Mouse (Mus musculus): Measurements from ENCODE around the gene Olfr68.
"Not testable (repeated sequence)": the region's sequence is repeated elsewhere in the genome, so short reads cannot be mapped to it uniquely, and the experiment has no call there.

The Olfr68 gene

GRCm38 (mm10) chr7:103779598-103779997 is at the start of gene Olfr68:
Gene Olfr68 (minus strand): TSS chr7:103779698.
- DNase-seq (ENCODE audit: low spot score in 2 of 2), result no peak

- no peak for DNase-seq (ENCODE audit: low spot score in 2 of 2)
These were observed 48.3 kb upstream of the Olfr68 start, which contains the start of gene Hbb-bs for GRCm38 (mm10) chr7:103827808-103828207. Gene Hbb-bs (minus strand): TSS chr7:103828096.

GRCm38 (mm10) chr7:103827139-103827538 is 47.6 kb upstream of the Olfr68 start:
- DNase-seq (ENCODE audit: low spot score in 2 of 2), result not testable (repeated sequence)

DNA sequence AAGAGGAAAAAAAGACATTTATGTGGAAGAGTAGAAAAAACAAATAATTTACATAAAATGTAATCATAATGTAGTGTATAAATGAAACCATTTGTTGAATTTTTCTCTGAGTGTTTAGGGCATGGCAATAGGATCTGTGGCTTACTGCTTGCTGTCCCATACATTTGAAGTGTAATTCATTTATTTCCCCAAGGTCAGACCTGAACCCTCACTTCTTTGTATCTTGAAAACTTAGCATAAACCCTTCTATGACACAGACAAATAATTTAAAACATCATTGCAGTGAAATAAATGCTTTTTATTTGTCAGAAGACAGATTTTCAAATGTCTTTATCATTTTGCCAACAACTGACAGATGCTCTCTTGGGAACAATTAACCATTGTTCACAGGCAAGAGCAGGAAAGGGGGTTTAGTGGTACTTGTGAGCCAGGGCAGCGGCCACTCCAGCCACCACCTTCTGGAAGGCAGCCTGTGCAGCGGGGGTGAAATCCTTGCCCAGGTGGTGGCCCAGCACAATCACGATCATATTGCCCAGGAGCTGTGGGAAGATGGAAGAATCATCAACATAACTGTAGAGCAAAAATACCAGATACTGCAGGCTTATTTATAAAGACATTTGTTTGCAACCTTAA is 46.9 kb upstream of the Olfr68 start:
- no peak for DNase-seq (ENCODE audit: low spot score in 2 of 2)

GRCm38 (mm10) chr7:103825536-103826254 is 46.2 kb upstream of the Olfr68 start:
- DNase-seq (ENCODE audit: low spot score in 2 of 2), result no peak

DNA sequence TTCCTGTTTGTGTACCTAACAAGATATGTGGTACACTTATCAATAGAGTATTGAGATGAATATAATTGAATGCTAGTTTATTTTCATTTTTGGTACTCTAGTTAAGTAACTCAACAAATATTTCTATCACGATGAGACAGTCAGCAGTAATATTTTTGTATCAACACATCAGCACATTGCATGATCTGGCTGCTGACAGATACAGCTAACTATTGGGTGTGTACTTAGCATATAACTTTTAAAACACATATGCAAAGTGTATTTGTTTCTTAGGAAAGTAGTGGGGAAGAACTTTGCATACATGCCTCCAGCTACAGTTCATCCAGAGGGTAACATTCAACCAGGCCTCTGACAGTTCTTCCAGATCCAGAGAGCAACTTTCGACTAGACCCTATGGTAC is 45.1 kb upstream of the Olfr68 start:
- no peak for DNase-seq (ENCODE audit: low spot score in 2 of 2)

DNA sequence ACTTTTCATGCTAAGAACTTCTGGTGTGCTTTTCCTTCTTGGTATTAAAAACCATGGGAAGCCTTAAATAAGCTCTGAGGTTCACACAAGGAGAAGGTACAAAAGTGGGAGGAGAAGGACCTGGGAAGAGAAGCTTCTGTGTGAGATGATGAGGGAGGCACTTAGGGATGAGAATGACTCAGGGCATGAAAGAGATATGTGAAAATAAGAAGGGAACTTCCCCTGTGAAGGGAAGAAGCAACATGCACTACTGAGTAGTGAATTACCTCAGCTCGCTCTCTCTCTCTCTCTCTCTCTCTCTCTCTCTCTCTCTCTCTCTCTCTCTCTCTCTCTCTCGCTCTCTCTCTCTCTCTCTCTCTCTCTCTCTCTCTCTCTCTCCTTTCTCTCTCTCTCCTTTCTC is 35.6 kb upstream of the Olfr68 start:
- not testable (repeated sequence) for DNase-seq (ENCODE audit: low spot score in 2 of 2)

DNA sequence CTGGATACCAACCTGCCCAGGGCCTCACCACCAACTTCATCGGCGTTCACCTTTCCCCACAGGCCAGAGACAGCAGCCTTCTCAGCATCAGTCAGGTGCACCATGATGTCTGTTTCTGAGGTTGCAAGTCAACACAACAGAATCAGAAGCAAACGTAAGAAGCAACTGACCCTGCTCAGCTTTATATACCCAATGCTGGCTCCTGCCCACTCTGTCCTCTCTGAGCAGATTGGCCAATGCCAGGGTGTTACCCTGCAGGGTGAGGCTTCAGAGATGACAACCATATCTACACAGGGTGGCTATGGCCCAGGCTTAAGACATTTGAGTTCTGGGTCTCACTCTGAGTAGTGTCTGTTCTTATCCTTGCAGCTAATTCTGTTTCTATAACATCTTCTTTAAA is 34.3 kb upstream of the Olfr68 start, which contains the start of gene Hbb-bt:
TSS of gene Hbb-bt (minus strand) at position 231 of the 400 bp plus-strand sequence.
- no peak for DNase-seq (ENCODE audit: low spot score in 2 of 2)

- DNase-seq (ENCODE audit: low spot score in 2 of 2), result not testable (repeated sequence)
These were observed 33.7 kb upstream of the Olfr68 start for GRCm38 (mm10) chr7:103813152-103813551.

DNA sequence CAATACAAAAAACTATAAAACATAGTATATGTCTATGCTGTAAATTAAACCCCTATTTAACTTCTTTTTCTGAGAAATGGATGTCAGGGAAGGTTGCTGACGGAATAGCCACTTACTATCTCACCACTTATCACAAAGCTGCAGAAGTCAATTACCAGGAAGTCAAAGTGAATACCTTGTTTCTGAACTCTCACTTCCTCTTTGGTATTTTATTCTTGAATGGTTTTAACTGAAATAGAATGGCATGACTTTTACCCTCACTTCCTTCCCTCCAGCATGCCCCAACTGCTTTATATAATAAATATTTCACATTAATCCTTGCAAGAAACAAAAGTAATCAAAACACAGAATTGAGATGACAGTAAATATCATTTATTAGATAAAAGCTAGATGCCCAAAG is 32.7 kb upstream of the Olfr68 start:
- no peak for DNase-seq (ENCODE audit: low spot score in 2 of 2)

DNA sequence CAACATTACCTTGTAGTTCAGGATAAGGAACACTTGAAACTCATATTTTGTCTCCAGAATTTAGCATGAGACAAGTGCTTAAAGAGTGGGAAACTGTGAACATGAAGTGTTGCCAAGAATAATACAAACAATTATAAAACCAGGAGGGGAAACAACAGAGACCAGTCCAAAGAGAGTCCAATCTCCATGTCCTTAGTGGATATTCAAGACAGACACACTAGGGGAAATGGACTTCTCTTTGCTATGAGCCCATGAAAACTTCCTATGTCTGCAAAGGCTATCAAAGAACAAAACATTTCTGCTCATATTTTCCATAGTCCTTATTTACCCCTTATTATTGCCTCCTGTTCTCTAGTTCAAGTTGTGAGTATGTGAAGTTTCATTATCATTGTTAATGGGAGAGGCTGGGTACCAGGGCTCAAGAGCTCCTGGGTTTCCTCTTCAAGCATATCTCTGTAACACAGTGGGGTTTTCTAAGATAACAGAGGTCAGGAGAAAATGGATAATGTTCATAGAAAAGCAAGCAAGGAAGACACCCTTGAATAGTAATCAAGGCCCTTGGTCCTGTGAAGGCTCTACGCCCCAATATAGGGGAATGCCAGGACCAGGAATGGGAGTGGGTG is 31.8 kb upstream of the Olfr68 start:
- no peak for DNase-seq (ENCODE audit: low spot score in 2 of 2)

GRCm38 (mm10) chr7:103810746-103811145 is 31.2 kb upstream of the Olfr68 start:
- no peak for DNase-seq (ENCODE audit: low spot score in 2 of 2)

DNA sequence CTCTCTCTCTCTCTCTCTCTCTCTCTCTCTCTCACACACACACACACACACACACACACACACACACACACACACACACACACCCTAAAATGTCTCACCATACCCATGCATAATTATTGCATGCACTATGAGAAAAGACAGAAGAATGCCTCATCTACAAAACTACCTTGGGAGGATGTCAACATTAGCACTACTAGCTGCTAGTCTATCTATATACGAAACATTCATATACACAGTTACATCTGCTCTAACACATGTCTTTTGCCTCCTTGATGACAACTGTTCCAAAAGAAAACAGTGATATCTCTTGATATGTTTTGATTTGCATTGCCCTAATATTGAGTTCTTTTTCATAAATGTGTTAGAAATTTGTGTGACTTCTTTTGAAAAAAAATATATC is 30.8 kb upstream of the Olfr68 start:
- no peak for DNase-seq (ENCODE audit: low spot score in 2 of 2)

DNA sequence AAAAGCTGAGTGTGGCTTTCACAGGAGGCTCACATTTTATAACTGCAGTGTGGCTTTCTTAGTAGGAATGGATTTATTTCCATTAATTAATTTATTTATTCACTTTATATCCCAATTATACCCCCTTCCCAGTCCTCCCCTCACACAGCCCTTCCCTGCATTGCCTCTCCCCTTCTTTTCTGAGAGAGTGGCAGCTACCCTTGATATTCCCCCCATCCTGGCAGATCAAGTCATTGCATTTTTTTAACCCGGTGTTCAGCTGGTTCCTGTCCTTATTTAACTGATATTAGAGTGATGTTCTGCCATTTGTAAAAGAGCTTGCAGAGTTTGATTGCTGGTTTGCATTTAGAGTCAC is 30.3 kb upstream of the Olfr68 start:
- DNase-seq (ENCODE audit: low spot score in 2 of 2), result no peak

GRCm38 (mm10) chr7:103808971-103809800 is 29.7 kb upstream of the Olfr68 start:
- no peak for DNase-seq (ENCODE audit: low spot score in 2 of 2)

DNA sequence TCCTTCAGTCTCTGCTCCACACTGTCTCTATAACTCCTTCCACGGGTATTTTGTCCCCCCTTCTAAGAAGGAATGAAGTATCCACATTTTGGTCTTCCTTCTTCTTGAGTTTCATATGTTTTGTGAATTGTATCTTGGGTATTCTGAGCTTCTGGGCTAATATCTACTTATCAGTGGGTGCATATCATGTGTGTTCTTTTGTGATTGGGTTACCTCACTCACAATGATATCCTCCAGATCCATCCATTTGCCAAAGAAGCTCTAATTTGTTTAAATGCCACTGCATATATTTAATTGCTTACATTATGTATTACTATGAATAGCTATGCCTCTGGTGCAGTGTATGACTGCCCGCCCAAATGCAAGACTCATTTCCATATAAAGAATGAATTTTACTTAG is 28.6 kb upstream of the Olfr68 start:
- not testable (repeated sequence) for DNase-seq (ENCODE audit: low spot score in 2 of 2)

GRCm38 (mm10) chr7:103806856-103807255 is 27.4 kb upstream of the Olfr68 start:
- DNase-seq (ENCODE audit: low spot score in 2 of 2), result no peak

- no peak for DNase-seq (ENCODE audit: low spot score in 2 of 2)
These were observed 13.3 kb upstream of the Olfr68 start for GRCm38 (mm10) chr7:103792669-103793388.

DNA sequence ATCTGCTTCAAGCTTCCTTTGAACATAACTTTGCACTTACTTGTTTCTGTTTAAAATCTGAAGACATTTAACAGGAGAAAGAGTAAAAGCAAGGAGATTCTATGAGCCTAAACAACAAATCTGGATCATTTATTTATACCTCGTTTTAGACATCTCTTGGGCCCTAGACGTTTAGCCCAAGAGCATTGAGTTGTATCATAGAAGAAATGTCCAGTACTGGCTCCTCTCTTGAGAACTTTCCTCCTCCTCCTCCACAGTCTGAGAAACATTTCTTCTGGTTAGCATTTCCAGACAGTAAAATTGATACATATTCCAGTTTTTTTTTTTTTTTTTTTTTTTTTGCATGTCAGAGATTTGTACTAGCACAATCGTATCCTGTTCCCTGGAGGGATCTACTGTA is 12.2 kb upstream of the Olfr68 start, which contains the start of gene Olfr67:
TSS of gene Olfr67 (minus strand) at position 101 of the 400 bp plus-strand sequence.
- no peak for DNase-seq (ENCODE audit: low spot score in 2 of 2)

DNA sequence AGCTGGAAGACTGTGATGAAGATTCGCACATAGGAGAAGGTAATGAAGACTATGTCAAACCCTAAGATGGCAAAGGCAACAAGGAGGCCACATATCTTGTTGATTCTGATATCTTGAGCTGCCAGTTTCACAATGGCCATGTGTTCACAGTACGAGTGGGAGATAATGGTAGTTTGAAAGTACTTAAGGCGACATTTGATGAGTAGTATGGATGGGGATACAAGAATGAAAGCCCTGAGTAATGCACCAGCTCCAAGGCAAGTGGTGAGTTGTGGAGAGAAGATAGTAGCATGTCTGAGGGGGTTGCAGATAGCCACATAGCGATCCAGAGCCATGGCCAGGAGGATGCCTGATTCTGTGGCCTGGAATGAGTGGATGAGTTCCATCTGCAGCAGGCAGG is 1.8 kb downstream of the Olfr68 start:
- not testable (repeated sequence) for DNase-seq (ENCODE audit: low spot score in 2 of 2)

GRCm38 (mm10) chr7:103771494-103771893 is 8.0 kb downstream of the Olfr68 start, which contains the start of gene Olfr69:
Gene Olfr69 (minus strand): TSS chr7:103771594.
- no peak for DNase-seq (ENCODE audit: low spot score in 2 of 2)
